19 mouse cellular contexts compared by ENCODE assay signal in the genomic region with DNA sequence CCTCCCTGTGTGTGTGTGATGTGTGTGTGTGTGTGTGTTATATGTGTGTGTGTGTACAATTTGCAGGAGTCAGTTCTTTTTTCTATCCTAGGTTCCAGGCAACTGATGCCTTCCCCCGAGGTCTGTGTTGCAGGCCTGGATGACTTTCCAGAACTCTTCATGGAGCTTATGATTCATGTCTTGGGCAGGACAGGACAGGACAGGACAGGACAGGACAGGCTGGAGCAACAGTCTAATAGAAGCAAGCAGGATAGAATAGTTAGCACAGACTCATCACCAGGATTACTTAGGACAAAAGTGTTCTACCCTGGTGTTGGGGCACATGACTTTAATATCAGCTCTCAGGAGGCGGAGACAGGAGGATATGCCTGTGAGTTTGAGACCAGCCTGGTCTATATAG. TPM values are rescaled to one million over a fixed set of nuclear protein-coding genes. Genes with fewer than 3 reads are reported as not detected.
DNase-seq lines count a peak whose midpoint lies in the region.
"Had no signal": no experiment of that assay in that cellular context is flagged by ENCODE, and none has a peak within 500 bp of the region (broad histone marks: within the 10 kb centered on the region; RNA-seq: fewer than 3 reads in every experiment).

No protein-coding gene starts in this region.

- peak; percentile 57 for DNase-seq in urinary bladder, postnatal 14 days (ENCODE audit: low spot score)
- no peak for DNase-seq in urinary bladder, adult 2 months (ENCODE audit: low spot score)
- DNase-seq in adipocyte (ENCODE audit: low spot score) (peak; percentile 25), MN1 (ENCODE audit: low spot score) (no peak)
- DNase-seq in fat pad, adult 2 months (ENCODE audit: extremely low read depth, low read depth, low spot score) = peak; percentile 23
- peak; percentile 68 for DNase-seq in gonadal fat pad, adult 2 months (ENCODE audit: low read depth)
- no peak for DNase-seq in spleen, postnatal 4 days (ENCODE audit: low spot score in 2 of 2)
- no peak for DNase-seq in left cerebral cortex, postnatal 25 days (ENCODE audit: low spot score in 2 of 2)
- DNase-seq: adrenal gland, adult 2 months; adrenal gland, adult 8-10 months; adrenal gland, postnatal 10 days; adrenal gland, postnatal 14 days; adrenal gland, postnatal 25 days; adrenal gland, postnatal 36 days; B cell, adult 2 months; cerebellum, adult 11 months; cerebellum, adult 11-12 months; cerebellum, adult 18-20 months; cerebellum, adult 2 months had no signal

- intact Hi-C loops in left cerebral cortex, postnatal 25 days (cut with DNase I) = no loop called here

RNA-seq across cellular contexts. Expression of a gene that starts 25.3 kb away (rescaled TPM):
- 10.3 and 12.3 TPM in 2 replicates for polyA plus RNA-seq in urinary bladder, adult 2 months (2012; rRNA removed)
- 0.89 and 2.0 TPM in 2 replicates for polyA plus RNA-seq in gonadal fat pad, adult 2 months (2012; rRNA removed)
- total RNA-seq in left cerebral cortex, postnatal 25 days (2021) = under 1 TPM; 0.11 to 0.34 TPM

Comparison
In these comparisons a context has a peak if more than half of its experiments do, and no peak if none do; other contexts are left out.
1. DNase-seq: peak in urinary bladder, postnatal 14 days (single experiment), adipocyte (single experiment), fat pad, adult 2 months (single experiment) and gonadal fat pad, adult 2 months (single experiment); none in urinary bladder, adult 2 months (single experiment), MN1 (single experiment), spleen, postnatal 4 days (0 of 2) and left cerebral cortex, postnatal 25 days (0 of 2).